Comparison of ENCODE assay signal across 12 mouse cellular contexts in genomic region chrX:10243916-10244315, GRCm38 (mm10).
"Had no signal": no experiment of that assay in that cellular context is flagged by ENCODE, and none has a peak within 500 bp of the region (broad histone marks: within the 10 kb centered on the region; RNA-seq: fewer than 3 reads in every experiment).

No protein-coding gene starts in this region.

- DNase-seq: left cerebral cortex, postnatal 4 days; liver; liver, embryonic 13.5 days; liver, postnatal 0 days; lung, adult 18-20 months; lung, adult 2 months; lung, embryonic 14.5 days; lung, postnatal 10 days; lung, postnatal 14 days; lung, postnatal 36 days; lung, postnatal 4 days; midbrain, embryonic 14.5 days had no signal
